Mouse (Mus musculus): ENCODE results near the gene Tarbp1.

DNA sequence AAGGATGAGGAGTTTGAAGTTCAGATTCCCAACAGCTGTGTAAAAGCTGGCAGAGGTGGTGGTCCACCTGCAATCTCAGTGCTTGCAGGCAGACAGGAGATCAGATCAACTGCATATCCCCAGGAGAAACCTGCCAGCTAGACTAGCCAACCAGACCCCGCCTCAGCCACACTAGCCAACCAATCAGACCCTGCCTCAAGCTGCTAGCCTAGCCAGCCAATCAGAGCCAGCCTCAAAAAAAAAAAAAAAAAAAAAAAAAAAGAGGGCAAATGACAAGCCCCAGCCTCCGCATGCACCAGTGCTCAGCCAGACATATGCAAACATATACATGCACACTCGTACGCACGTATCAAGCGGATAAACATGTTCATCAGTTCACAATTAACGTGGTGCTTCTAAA is 19.5 kb downstream of the Tarbp1 start:
- TF ChIP-seq CTCF (IDR thresholded peaks at IDR 0.05; ENCODE audit: control insufficient read depth, insufficient read depth, insufficient replicate concordance, low read depth, low read length) = no peak
- no peak for TF ChIP-seq POLR2A (IDR thresholded peaks at IDR 0.05; ENCODE audit: control insufficient read depth, low read depth, low read length)
